Mouse (Mus musculus) lung, adult 2 months (tissue): Measurements from ENCODE around the gene Ide.

Experiments
- CTCF ChIP-seq: fragments of 200-500 bp; IDR thresholded peaks from 2 replicates; pipeline ENCODE4 v1.5.1; 2011; ENCODE audit warnings: mild to moderate bottlenecking, low read length, control low read depth; ENCODE audit not compliant: insufficient read depth
- POLR2A ChIP-seq: fragments of 200-500 bp; IDR thresholded peaks from 2 replicates; pipeline ENCODE4 v1.6.1; 2011; ENCODE audit warnings: low read depth, mild to moderate bottlenecking, control low read depth, low read length, borderline replicate concordance; ENCODE audit errors: extremely low read depth

- TF ChIP-seq CTCF (no peak), POLR2A (no peak)
These were observed 37.5 kb upstream of the Ide start for GRCm38 (mm10) chr19:37374941-37375754.
